Mouse (Mus musculus) right cerebral cortex, postnatal 10 days (tissue): Measurements from ENCODE around the gene Bptf.
"Not testable (repeated sequence)": the region's sequence is repeated elsewhere in the genome, so short reads cannot be mapped to it uniquely, and the experiment has no call there.

Source experiments
- DNase-seq, 2 experiments: peaks; one replicate each; pipeline ENCODE4 v3.0.0; 2021; ENCODE audit warnings: low spot score in 2 of 2

Gene Bptf

DNA sequence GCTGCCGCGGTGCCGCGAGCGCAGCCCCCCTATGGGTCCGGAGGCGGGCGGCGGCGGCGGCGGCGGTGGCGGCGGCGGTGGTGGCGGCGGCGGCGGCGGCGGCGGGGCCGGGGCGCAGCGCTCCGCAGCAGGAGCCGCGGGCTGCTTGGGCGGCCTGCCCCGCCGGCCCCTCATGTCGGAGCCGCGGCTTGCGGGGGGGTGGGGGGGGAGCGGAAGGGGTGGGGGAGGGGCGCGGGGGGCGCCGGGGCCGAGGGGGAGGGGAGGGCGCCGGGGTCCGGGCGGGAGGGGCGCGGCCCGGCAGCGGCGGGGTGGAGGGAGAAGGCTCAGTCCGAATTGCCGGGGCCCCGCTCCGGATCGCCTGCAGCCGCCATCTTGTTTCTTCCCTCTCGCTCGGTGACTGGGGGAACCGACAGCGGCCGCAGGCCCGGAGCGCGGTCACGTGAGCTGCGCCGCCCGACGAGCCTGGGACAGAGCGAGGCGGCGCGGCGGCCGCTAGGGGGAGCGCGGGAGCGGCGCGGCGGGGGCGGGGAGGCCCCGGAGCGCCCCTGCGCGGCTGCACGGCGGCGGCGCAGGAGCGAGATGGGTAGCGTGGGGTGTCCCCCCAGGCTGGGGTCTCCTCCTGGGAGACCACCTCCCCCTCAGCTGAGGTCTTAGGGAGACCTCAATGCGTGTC lies at the start of gene Bptf:
Gene Bptf (minus strand): TSS at position 379 of the 673 bp plus-strand sequence.
- DNase-seq, result peak; percentile 93

GRCm38 (mm10) chr11:107161215-107161614 lies 29.3 kb upstream of the Bptf start:
- DNase-seq, result no peak

GRCm38 (mm10) chr11:107159034-107159433 lies 27.1 kb upstream of the Bptf start:
- no peak for DNase-seq

- no peak for DNase-seq
Observed at GRCm38 (mm10) chr11:107156977-107157642, 25.2 kb upstream of the Bptf start.

- DNase-seq, result peak; percentile 29 to 40
Observed at GRCm38 (mm10) chr11:107155292-107155691, 23.4 kb upstream of the Bptf start.

DNA sequence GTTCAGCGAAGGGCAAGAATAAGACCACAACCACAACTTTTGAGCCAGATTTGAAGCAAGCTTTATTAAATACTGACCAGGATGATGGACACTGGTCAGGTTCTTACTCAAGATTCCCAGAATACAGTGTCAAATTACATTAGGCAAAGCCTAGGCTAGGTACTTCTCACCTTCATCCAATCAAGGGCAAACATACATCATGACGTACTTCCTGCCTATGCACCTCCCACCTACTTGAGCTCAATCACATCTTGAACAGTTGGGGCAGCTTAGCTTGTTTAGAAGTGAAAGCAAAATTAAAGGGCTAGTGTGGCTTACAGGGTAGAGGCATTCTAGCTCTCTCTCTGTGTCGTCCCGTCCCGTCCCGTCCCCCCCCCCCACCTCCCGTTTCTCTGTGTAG lies 22.5 kb upstream of the Bptf start:
- no peak for DNase-seq

DNA sequence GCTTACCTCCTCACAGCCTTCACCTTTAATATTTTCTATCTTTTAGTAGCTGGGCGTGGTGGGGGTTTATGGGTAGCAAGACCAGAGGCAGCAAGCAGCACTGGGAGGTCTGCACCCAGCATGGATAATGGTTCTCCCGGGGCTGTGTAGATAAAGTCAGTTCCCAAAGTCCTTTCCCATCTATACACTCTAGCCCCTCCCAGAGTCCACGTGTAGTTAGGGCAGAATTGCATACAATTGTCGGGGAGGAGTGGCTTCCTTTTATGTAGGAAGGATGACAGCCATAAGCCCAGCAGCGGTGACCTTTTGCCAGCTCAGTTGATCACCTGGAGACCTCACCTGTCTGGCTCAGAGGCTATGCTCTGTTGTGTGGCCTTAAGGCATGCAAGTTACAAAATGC lies 21.7 kb upstream of the Bptf start:
- no peak for DNase-seq

DNA sequence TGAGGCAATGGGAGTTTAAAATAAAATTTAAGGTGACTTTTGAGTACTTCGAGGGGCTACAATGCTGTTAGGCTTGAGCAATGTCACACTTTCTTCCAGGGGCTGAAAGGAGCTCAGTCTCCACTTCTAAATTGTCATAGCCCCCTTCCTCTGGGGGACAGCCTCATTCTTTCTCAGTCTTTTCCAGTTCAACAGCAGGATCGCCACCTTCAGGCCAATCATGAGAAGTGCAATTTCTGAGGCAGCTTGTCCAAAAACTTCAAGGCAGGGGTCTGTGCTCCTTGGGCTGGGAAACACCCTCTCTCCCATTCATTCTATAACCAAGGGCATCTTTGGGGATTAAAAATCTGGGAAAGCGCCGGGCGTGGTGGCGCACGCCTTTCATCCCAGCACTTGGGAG lies 19.9 kb upstream of the Bptf start:
- peak in 1 of 2 experiments; percentile 36 for DNase-seq

DNA sequence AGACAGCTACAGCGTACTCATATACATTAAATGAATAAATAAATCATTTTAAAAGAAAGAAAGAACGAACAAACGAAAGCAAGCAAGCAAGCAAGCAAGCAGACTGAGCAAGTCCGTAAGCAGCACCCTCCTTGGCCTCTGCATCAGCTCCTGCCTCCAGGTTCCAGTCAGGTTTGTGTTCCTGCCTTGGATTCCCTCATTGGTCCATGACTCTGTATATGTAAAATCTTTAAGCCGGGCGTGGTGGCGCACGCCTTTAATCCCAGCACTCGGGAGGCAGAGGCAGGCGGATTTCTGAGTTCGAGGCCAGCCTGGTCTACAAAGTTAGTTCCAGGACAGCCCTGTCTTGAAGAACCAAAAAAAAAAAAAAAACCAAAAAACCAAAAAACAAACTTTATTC lies 12.0 kb upstream of the Bptf start:
- DNase-seq, result not testable (repeated sequence)

GRCm38 (mm10) chr11:107142382-107142781 lies 10.5 kb upstream of the Bptf start:
- no peak for DNase-seq

- no peak for DNase-seq
Observed at GRCm38 (mm10) chr11:107140756-107141155, 8.8 kb upstream of the Bptf start.

- no peak for DNase-seq
Observed at GRCm38 (mm10) chr11:107138633-107139032, 6.7 kb upstream of the Bptf start.

DNA sequence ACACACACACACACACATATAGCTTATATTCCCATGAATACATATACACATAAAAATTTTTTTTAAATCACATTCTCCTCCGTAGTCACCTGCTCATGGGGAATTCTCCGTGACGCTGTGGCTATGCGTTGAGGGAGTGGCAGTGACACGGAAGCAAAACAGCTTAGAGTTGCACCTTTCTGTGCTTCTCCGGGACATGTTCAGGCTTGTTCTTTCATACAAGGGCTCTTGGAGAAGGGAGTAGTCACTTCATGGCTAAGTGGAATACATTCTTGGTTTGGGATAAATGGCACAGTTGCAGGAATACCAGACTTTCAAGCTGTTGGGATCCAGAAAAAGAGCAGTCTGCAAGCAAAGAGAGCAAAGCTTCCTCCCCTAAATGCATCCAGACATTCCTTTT lies 5.7 kb upstream of the Bptf start:
- DNase-seq, result no peak

- not testable (repeated sequence) for DNase-seq
Observed at GRCm38 (mm10) chr11:107136458-107136857, 4.5 kb upstream of the Bptf start.

- no peak for DNase-seq
Observed at GRCm38 (mm10) chr11:107135741-107136140, 3.8 kb upstream of the Bptf start.

DNA sequence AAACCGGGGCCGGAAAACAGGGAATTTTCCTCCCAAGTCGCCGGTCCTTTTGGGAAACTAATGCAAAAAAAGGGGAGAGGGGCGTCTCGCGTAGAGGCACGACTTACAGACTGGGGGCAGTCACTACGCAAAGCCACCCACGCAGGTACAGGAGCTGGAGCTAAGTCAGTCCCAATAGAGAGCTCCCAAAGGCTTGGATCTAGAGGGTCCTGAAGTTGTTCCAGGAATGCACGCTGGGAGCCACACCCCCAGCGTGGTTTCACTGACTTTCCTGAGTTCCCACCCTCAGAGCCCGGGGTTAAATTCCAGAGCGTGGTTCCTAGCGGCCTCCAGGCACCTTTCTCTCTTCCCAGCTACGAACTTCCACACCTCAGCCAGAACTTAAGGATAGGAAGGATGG lies 499 bp upstream of the Bptf start:
- peak in 1 of 2 experiments; percentile 49 for DNase-seq

DNA sequence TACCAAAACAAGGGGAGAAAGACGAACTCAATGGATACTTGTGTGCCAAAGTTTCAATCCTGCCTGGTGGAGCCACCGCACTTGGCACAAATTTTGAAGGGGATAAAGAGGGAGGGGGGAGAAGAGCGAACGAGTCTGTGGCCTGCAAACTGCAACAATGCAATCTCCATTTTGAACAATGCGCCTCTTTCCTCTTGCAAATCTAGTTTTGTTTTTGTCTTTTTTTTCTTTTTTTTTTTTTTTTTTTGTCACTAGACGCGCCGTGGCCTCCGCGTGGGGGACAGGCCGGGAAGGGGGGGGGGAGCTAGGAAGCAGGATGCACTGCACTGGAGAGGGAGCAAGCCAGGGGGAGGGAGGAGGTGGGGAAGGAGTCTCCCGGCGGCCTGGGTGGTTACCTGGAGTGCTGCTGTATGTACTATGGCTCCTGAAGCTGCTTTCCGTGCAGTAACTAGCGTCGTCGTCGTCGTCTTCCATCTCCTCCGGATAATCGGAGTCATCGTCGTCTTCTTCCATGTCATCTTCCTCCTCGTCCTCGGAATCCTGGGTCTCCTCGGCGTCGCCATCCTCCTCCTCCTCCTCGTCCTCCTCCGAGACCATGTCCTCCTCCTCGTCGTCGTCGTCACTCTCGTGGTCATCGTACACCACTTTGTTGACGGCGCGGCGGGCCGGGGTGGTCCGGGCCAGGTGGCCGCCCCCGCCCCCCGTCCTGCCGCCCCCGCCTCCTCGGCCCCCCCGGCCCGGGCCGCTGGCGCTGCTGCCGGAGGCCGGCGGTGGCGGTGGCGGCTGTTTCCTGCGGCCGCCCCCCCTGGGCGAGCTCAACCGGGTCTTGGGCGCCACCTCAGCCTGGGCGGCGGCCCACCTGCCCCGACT lies 813 bp downstream of the Bptf start:
- DNase-seq, result peak; percentile 58 to 69

DNA sequence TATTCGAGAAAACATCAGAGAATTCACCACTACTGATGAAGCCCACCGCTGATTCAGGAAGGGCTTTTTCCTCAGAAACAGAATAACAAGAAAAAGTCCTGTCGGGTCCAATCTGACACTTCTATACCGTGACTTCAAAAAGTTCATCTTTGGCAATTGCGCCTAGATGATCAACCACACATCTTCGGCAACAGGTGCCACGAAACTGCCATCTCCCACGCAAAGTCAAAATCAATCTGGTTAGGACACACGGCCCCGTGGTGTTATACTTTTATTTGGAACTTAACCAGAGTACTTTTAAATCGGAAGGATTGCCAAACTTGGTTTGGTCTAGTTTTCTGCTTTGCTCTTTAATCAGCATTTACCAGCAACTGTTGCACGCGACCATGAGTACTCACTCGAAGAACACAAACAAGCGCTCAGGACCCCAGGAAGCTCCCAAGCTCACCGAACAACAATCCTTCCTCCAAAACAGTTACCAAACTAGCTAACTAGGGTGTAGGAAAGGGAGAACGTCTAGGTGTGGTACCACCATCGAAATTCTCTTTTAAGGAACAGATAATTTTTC lies 1.6 kb downstream of the Bptf start:
- DNase-seq, result no peak

- no peak for DNase-seq
Observed at GRCm38 (mm10) chr11:107129641-107130040, 2.3 kb downstream of the Bptf start.

GRCm38 (mm10) chr11:107126716-107127115 lies 5.2 kb downstream of the Bptf start:
- not testable (repeated sequence) for DNase-seq

- DNase-seq, result no peak
Observed at GRCm38 (mm10) chr11:107125011-107125410, 6.9 kb downstream of the Bptf start.

DNA sequence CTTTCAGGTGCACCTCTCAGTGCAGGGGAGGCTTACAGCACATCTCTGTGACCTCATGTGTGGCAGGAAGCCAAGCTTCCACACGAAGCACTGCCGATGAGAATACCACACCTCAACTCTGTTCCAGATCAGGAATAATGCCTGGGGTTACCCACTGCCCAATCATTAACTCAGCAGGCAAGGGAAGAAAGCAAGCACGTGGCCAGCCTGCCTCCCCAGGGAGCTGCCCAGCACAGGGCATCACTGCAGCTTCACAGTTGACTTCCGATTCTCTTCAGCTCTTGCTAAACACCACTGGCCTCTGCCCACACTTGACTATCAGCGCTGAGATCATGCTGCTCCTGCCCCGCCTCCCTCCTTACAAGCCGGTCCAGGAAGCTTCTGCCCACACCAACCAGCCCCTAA lies 7.6 kb downstream of the Bptf start:
- no peak for DNase-seq
